Mouse (Mus musculus) MEL-GATA-1-ER (cell line): ENCODE results near the gene Hdac7.

Experiments used
- DNase-seq: peaks from one replicate; pipeline ENCODE4 v3.0.0-alpha.2; 2012; ENCODE audit warnings: low read depth; ENCODE audit errors: extremely low read depth

Hdac7 gene

DNA sequence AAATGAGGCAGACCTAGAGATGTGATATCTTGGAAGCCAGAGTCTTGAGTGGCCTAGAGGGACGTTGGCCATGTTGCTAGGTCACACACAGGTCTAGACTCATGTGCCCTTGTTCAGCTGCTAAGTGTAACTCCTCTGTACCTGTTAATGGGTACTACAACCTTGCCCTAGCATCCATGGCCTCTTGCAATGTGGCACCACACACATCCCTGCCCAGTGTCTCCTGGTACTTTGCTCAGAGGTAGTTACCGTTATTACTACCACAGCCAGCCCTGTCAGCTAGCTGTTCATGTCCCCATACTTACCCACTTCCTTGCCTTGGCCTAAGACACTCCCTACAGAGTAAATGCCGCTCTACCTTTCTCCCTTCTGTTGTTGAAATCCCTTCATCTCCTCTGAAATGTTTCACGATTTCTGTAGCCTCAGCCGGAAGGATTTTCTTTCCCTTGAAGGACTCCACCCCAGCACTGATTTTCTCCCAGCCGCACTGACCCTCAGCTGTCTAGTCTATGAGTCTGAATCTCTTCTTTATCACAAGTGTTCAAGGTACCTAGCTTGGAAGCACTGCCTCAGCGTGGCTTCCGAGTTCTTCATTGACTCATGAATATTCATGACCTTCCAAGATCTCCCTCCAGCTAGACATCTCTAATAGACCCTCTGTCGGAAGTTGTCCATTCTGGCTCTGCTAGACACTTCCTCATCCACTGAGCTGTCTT is 11.4 kb downstream of the Hdac7 start:
- no peak for DNase-seq

DNA sequence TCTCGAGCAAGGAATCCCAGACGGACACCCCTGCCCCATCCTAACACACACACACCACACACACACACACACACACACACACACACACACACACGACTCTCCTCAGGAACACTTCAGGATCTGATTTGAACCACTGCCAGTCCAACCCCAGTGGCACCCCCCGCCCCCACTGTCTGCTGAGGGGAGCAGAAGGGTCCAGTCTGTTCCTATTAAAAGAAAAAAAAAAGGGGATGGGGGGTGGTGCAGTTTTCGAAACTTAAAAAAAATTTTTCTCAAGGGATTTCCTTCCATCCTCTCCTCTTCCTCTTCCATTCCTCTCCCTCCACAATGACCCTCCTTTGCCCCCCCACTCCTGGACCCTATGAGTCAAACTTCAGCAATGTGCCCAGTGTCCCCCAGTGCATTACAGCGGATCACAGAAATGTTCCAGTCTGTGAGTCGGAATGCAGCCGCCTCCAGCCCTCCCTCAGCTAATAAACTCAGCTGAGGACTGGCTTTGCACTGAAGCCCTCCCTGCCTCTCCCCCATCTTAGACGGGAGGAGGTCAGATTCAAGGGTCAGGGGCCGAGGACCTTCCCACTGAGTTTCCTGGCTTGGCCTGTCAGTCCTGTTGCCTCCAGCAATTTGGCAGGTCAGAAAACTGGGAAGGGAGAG is 12.2 kb downstream of the Hdac7 start:
- DNase-seq = no peak

DNA sequence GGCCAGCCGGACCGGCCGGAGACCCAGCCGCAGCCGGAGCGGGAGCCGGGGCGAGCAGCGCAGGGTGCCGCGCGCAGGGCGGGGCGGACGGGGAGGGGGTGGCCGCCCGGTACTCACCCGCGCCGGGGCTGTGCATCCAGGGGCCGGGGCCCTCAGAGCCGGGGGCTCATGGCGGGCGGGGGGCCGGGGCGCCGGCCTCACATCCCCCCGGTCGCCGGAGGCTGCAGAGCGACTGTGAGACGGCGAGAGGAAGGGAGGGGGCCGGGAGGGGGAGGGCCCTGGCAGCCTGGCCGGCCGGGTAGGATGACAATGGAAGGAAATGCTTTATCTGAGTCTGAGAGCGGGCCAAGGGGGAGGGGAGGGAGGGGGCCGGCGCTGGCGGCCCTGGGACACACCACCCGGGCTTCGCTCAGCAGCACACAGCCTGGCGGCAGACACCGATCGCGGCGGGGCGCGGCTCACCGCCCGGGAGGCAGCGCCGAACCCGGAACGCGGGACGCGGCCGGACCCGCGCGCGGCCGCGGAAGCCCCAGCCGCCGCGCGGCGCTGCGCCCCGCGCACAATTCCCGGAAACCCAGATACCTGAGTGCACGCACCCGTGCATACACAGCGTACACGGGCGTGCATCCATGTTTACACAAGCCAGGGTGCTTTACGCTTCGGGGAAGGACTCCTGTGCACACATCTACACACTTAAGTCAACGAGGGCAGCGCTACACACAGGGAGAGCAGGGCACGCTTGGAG is 12.9 kb downstream of the Hdac7 start:
- DNase-seq = peak; percentile 77

DNA sequence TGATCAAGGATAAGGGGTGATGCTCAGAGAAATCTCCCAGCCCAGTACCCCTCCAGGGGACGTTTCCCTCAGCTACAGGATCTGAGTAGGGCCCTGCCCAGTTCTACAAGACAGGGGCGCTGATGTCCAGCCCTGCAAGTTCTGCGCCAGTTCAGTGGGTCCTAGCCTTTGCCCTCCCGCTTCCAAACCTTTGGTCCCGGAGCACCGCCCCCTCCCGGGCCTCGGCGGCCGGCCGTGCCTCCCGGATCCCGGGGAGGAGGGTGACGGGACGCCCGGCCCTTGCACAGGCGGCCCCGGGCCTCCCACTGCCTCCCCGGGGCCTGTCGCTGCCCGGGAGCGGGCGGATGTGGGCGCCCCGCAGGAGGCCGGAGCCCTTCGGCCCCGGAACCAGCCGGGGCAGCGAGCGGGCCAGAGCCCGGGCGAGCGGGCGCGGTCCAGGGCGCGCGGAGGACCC is 13.5 kb downstream of the Hdac7 start:
- peak; percentile 59 for DNase-seq

DNA sequence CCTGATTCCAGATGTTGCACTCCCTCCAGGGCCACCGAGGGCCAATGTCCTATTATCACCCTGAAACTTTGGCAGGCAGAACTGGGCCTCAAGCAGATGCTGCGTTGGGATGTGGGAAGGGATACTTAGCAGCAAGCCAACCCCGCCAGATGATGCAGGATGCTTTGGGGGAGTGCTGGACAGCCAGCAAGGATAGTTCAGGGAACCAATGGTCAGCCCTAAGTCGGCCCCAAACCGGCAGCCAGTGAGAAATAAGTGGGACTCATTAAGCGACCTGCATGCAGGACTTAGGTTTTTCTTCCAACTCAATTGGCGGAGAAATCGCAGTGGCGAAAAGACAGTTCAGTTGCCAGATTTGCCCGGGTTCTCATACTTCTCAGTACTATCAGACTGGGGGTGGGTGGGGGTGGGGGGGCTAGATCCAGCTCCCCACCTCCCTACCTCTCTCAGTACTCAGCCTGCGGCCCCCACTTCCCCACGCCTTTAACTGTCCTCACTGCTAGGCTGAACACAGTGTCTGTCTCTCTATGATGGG is 14.0 kb downstream of the Hdac7 start:
- DNase-seq = no peak

DNA sequence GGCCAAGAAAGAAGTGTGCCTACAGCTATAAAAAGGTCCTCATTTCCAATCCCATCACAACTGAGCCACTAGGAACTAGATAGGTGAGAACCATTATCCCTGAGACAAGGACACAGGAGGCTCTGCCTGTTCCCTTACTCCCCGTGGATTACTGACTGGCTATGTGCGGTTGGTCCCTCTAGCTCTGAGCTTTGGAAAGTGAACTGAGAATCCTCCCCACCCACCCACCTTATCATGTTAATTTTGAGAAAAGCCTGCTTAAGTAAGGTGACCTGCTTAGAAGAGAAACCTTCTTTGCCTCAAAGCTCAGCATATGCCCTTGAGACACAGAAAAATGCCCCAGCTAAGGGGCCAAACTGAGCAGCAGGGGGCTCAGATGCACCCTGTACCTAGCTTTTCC is 14.9 kb downstream of the Hdac7 start:
- no peak for DNase-seq

DNA sequence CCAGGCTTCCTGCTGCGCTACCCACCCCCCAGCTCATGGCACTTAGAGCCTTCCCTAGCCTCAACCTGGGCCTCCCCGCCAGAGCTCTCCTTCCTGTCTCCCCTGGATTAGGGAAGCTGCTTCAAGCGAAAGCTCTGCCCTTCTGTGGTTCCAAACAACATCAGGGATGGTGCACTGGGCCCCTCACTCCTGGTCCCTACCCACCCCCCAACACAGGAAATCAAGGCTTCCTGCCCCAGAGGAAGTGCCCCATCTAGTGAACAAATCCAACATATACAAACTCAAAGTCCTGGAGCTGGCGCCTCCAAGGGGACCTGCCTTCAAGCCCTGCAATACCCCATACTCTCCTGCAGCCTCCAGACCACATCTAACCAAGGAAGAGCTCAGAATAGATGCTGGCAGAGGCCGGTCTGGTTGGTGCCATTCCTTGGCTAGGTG is 15.4 kb downstream of the Hdac7 start:
- no peak for DNase-seq

DNA sequence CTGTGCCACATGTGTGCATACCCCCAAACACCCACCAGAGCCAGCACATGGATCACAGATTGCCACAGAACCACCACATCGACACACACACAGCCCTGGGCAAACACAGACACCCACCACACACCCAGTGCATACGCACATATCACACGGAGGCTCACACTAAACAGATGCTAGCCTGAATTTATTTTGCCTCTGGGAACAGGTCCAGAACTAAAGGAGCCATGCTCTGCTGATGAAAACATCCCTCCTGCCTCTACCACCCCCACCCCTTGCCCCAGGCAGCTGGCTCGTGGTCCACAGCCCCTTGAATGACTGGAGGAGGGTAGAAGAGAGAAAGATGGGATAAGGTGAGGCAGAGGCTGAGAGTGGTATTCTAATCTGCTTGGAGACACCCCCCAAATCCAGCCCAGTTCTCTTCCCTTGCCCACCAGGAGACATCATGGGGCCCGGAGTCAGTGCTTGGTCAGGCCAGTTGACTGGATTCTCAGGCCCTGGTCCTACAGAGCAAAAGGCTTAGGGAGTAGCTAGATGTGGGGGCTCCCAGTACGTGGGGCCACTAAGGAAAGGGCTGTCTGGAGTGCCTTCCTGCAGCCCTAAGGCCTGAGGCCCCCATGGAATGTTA is 16.0 kb downstream of the Hdac7 start:
- no peak for DNase-seq

DNA sequence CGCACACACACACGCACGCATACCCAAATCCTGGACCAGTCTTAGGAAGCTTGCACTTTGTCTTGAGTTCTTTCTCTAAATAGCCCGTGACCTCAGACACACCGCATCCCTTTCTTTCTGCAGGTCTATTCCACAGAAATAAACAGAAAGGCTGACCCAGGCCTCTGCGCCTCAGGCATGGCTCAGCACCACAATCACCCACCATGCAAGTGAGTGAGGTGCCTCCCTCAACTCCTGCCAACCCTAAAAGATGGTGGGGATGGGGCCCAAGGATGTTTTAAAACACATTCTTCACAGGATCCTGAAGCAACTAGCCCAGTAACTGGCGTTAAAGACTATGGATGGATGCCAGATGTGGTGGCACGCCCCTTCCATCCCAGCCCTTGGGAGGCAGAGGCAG is 16.9 kb downstream of the Hdac7 start:
- no peak for DNase-seq

DNA sequence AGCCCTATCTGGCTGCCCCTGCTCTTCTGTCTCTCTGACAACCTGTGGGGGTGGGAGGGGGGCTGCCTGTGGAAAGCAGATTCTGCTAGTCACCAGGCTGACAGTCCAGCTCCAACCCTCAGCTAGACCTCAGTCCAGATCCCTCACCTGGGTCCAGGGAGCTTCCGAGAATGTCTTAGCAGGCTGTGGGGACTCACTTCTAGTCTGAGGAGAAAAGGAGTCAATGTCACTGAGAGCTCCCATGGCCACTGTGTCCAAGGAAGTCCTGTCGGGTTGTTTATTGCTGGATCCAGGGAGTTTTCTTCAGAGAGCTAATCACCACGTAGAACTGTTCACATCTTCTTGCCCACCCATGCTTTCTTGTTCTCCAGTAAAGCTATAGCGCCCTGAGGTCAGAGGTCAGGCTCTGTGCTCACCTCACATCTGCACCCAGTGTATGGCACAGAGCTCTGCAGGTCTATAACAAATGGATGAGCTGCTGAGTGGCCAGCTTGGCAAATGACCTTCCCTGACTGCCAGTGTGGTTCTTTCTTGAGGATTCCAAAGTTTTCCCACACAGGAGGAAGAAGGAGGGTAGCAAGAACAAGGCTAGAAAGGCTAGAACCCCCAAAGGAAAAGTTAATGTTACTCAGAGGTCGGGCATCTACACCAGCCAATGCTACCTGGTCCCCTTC is 17.6 kb downstream of the Hdac7 start:
- no peak for DNase-seq

DNA sequence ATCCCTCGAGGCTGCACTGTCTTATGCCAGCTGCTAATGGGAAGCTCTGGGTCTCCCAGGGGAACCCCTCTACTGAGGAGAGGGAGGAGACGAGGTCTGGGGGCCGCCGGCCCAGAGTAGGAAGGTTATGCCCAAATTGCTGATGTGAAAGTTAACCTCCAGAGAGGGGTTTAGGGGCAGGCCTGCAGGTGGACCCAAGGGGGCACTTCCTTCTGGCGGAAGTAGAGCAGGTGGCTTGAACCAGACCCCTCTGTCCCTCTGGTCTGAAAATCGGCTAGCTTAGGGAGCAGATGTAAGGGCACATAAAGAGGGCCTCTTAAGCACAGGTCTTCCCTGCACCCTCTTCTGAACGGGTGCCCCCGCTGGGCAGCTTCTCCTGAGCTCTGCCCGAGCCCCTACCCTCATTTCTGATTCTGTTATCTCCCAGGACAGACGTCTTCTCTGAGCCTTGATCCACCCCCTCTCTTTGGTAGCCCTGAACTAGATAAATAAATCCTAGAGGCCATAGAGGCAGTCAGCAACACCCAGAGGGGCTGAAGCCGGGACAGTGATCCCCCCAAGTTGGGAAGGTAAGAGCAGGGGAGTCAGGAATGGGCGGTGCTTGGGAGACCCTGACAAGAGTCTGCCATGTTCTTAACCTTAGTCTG is 18.2 kb downstream of the Hdac7 start:
- peak; percentile 38 for DNase-seq

DNA sequence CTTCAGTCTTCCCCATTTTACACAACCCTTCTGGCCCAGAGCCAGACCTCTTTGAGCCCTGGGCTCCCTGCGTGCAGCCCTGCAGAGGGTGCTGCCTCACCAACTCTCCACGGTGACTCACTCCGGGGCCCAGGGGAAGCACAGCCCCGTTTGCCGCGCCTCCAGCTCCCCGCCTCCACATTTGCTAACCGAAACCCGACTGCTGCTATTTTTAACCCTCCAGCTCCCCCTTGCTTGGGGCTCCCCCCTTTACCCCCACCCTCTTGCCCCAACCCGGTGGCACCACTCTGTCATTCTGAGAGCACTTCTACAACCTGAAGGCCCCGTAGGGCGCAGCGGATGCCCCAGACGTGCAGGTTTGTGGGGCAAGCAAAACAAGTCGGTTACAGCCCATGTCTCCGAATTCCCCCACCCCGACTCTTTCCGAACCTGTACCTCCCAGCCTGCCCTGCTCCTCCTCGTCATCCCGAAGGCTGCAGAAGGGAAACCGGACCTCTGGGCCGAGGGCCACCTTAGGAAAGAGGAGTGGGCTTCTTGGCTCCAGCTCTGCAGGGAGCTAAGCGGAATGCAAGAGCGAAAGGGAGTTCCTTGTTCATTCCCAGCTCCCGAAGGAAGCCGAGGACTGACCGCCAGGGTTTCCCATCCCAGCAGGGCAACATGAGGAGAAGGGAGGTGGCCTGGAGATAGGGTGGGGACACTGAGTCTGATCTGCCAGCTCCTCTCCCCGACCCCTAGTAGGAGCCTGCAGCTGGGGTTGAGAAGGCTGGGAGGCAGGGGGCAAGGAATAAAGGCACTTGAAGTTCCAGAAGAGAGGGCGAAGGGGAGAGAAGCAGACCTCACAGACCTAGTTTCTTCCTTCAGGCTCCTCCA is 19.0 kb downstream of the Hdac7 start:
- peak; percentile 93 for DNase-seq

DNA sequence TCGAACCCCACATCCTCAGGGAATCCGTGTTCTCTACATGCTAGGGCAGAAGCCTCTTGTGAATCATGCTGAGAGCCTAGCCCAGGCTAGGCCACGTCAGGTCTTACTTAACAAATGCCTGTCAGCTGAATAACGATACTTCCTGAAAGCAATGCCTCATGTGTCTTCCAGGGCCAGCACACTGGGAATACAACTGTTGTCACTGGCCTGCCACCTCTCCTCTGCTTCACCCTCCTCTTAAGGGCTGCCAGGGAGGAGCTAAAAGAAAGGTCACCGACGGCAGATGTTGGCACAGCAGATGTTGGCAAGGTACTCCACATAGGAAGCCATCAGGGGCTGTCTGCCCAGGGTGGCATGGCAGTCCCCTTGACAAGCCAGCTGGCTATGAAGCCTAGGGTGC is 20.3 kb downstream of the Hdac7 start:
- DNase-seq = no peak

DNA sequence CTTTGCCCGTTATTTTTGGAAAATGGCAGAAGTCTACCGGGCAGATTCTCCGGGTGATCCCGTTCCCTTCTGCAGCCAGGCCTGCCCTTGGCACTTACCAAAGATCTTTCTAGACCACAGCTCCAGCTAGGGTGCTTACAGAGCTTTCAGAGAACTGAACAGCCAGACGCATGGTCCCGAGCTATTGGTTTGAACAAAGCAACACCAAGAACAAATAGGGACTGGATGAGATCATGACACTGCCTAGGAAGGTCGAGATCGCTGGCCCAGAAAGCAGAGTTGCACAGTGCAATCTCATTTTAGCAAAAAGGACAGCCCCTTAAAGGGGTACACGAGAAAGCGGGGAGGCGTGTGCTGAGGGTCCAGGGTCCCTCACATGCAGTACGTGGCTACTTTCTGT is 20.8 kb downstream of the Hdac7 start:
- DNase-seq = no peak

DNA sequence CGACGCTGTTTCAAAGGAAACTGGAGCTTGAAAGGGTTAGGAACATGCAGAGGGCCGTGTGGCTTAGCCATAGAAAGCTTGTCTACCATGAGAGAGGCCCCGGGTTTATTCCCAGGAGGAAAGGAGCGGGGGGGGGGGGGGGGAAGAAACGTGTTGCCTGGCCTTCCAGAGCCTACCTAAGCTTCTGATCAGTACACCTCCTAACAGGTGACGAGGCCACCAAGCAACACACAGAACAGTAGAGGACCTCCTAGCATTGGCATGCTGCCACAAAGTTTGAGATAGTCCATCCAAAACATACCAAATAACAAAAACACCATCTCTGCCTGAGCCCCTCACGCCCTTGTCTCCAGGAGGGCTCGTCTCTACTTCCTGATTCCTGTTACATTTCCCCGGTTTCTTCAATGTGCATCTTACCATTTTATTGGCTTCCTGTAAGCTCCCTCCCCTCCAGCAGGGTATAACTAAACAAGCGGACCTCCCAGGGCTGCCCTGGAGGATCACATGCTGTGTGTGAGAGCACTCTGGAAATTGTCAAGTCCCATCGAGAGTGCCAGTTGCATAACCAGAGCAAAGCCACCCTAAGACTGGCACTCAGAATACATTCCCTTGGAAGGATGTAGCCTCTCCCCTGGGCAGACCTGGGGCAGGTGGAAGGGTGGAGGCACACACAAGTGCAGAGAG is 21.6 kb downstream of the Hdac7 start:
- no peak for DNase-seq

DNA sequence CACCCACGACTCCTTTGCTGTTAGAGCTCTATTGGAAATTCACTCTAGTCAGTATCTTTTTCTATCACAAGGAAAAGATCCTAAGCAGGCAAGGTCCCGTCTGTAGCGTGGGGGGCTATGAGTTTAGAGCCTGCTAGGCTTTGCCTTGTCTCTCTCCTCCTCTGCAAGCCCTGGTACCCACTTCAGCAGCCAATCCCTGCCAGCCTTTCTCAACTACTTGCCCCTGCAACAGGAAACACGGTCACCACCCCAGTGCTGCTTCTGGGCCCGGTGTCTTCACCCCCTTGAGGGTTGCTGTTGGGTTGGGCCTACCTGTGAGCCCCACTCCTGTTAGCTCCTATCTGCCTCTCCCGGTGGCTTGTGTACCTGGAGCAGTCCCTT is 22.3 kb downstream of the Hdac7 start:
- no peak for DNase-seq

DNA sequence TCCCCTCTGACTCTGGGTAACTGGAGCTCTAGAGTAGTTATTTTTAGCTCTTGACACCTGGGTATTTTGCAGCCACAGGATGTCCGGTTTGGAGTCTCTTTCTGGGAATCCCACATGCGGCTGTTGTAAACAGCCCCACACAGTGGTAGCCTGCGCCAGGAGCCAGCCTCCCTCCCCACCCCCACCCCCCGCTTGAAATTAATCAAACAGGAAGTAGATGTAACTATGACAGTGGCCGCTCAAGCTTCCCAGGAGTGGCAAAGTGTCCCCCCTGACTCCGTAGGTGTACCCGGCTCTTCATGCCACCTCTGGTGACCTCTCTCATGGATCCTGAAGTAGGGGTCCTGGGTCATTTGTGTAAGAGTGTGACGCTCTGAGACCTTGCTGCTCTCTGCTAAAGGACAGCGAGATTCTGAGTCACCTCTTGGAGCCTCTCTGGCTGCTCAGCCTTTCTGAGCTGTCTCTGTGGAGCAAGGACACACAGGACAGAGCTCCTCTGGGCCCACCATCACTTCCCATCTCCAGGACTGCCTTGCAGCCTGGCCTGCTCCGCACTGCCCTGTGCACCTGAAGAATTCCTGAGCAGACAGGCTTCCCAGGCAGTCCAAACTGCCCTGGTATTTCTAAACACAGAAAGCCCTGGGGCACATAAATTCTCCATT is 22.9 kb downstream of the Hdac7 start:
- no peak for DNase-seq

DNA sequence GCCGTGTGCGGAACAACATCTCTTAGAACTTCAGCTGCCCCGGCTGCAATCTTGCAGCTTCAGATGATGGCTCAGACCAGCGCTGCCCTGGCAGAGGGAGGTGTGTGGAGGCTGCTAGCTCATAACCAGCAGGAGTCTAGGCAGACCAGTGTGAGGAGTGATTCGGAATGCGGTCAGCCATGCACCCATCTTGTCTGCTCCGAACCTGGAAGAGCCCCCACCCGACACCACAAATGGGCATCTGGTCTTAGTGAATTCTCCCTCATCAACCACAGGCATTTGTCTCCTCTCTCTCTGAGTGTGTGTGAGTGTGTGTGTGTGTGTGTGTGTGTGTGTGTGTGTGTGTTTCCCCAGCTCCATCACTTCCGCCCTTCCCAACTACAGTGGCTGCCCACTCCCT is 24.4 kb downstream of the Hdac7 start:
- DNase-seq = no peak
